Mouse (Mus musculus): ENCODE data around the gene Zeb2. TPM values are rescaled to one million over a fixed set of nuclear protein-coding genes. Genes with fewer than 3 reads are reported as not detected.

The Zeb2 gene
- 12.3 and 14.8 TPM in 2 replicates for polyA plus RNA-seq (2016; fragmentation: Nextera tagmentation; extraction: Ambion mirVana)

DNA sequence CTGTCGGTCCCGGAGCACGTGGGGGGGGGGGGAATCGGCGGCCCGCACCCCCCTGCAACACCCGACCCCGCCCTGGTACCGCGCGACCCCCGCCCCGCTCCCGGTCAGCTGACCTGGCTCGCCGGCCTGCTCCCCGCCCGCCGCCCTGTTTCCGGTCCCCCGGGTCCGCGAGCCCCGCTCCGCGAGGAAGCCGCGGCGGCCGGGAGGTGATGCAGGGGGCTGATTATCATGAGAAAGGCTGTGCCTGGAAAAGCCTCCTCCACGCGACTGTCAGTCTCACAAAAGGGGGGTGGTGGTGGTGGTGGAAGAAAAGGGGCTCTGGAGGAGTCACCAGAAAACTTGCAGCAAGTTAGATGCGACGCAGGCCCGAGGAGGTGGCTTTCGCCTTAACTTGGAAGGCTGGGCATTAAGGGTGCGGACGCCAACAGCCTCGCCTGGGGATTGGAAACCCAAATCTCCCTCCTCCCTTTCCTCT lies at the start of gene Zeb2:
Zeb2 (minus strand) TSS at position 309 of the 475 bp plus-strand sequence.
- Histone ChIP-seq H3K27ac (peak within 1 kb of the TSS; percentile 45), H3K9me3 (no peaks in the 10 kb centered on the region), H3K27me3 (peaks cover 26% of the 10 kb centered on the region), H3K36me3 (no peaks in the 10 kb centered on the region), H3K4me1 (replicated peaks) (peaks cover 21% of the 10 kb centered on the region), H3K4me3 (replicated peaks) (peak within 1 kb of the TSS; percentile 59), H3K9ac (replicated peaks) (peak within 1 kb of the TSS; percentile 63), H3K4me2 (peak within 1 kb of the TSS; percentile 96)
- ATAC-seq (ENCODE audit: insufficient number of reproducible peaks, insufficient read depth, low FRiP score, low TSS enrichment, low read depth), result peak; percentile 58; the same call in 1 of the 2 replicates
- under 1% methylated on average over 36 of the region's 39 CpGs for WGBS

GRCm38 (mm10) chr2:45158785-45159184 lies 41.6 kb upstream of the Zeb2 start:
- Histone ChIP-seq H3K27me3 (peaks cover 10% of the 10 kb centered on the region; the same call in 1 of the 2 replicates), H3K27ac (no peak overlapping the region), H3K4me3 (replicated peaks) (no peak overlapping the region), H3K4me2 (no peak overlapping the region), H3K9me3 (no peaks in the 10 kb centered on the region), H3K9ac (replicated peaks) (no peak overlapping the region), H3K36me3 (no peaks in the 10 kb centered on the region), H3K4me1 (replicated peaks) (peaks cover 4% of the 10 kb centered on the region; the same call in 1 of the 2 replicates)
- WGBS, result 79% methylated on average over 5 of the region's 5 CpGs
- no peak for ATAC-seq (ENCODE audit: insufficient number of reproducible peaks, insufficient read depth, low FRiP score, low TSS enrichment, low read depth)

GRCm38 (mm10) chr2:45158351-45158782 lies 41.2 kb upstream of the Zeb2 start:
- no peak overlapping the region for H3K9ac ChIP-seq (replicated peaks)
- peak overlapping the region; percentile 33 for H3K4me2 ChIP-seq
- H3K4me3 ChIP-seq (replicated peaks), result no peak overlapping the region
- H3K9me3 ChIP-seq, result no peaks in the 10 kb centered on the region
- no peaks in the 10 kb centered on the region for H3K36me3 ChIP-seq
- 13% methylated on average over 8 of the region's 8 CpGs for WGBS
- H3K27me3 ChIP-seq, result peaks cover 10% of the 10 kb centered on the region; the same call in 1 of the 2 replicates
- ATAC-seq (ENCODE audit: insufficient number of reproducible peaks, insufficient read depth, low FRiP score, low TSS enrichment, low read depth), result no peak
- H3K27ac ChIP-seq, result no peak overlapping the region
- H3K4me1 ChIP-seq (replicated peaks), result peaks cover 4% of the 10 kb centered on the region; the same call in 1 of the 2 replicates

- no peak for ATAC-seq (ENCODE audit: insufficient number of reproducible peaks, insufficient read depth, low FRiP score, low TSS enrichment, low read depth)
- WGBS, result 76% methylated on average over 1 of the region's 1 CpGs
- Histone ChIP-seq H3K4me3 (replicated peaks) (no peak overlapping the region), H3K27me3 (peaks cover 12% of the 10 kb centered on the region), H3K9me3 (no peaks in the 10 kb centered on the region), H3K4me2 (no peak overlapping the region), H3K27ac (no peak overlapping the region), H3K36me3 (no peaks in the 10 kb centered on the region), H3K4me1 (replicated peaks) (peaks cover 4% of the 10 kb centered on the region; the same call in 1 of the 2 replicates), H3K9ac (replicated peaks) (no peak overlapping the region)
These were observed 36.1 kb upstream of the Zeb2 start for GRCm38 (mm10) chr2:45153315-45153714.

GRCm38 (mm10) chr2:45143162-45143561 lies 26.0 kb upstream of the Zeb2 start:
- WGBS, result 89% methylated on average over 1 of the region's 1 CpGs
- no peaks in the 10 kb centered on the region for H3K36me3 ChIP-seq
- H3K9ac ChIP-seq (replicated peaks), result no peak overlapping the region

GRCm38 (mm10) chr2:45138906-45139305 lies 21.7 kb upstream of the Zeb2 start:
- Histone ChIP-seq H3K9ac (replicated peaks) (no peak overlapping the region), H3K36me3 (no peaks in the 10 kb centered on the region), H3K4me3 (replicated peaks) (no peak overlapping the region), H3K27ac (no peak overlapping the region), H3K9me3 (no peaks in the 10 kb centered on the region), H3K4me2 (no peak overlapping the region), H3K27me3 (no peaks in the 10 kb centered on the region), H3K4me1 (replicated peaks) (no peaks in the 10 kb centered on the region)
- WGBS, result 83% methylated on average over 6 of the region's 6 CpGs
- ATAC-seq (ENCODE audit: insufficient number of reproducible peaks, insufficient read depth, low FRiP score, low TSS enrichment, low read depth), result no peak

More at GRCm38 (mm10) chr2:45143162-45143561, 26.0 kb upstream of the Zeb2 start:
- no peak for ATAC-seq (ENCODE audit: insufficient number of reproducible peaks, insufficient read depth, low FRiP score, low TSS enrichment, low read depth)
- no peaks in the 10 kb centered on the region for H3K4me1 ChIP-seq (replicated peaks)
- H3K9me3 ChIP-seq, result no peaks in the 10 kb centered on the region
- no peak overlapping the region for H3K4me2 ChIP-seq
- H3K27me3 ChIP-seq, result no peaks in the 10 kb centered on the region
- H3K4me3 ChIP-seq (replicated peaks), result no peak overlapping the region
- H3K27ac ChIP-seq, result no peak overlapping the region

- no peaks in the 10 kb centered on the region for H3K27me3 ChIP-seq
- WGBS, result 77% methylated on average over 2 of the region's 2 CpGs
- H3K9me3 ChIP-seq, result no peaks in the 10 kb centered on the region
- no peaks in the 10 kb centered on the region for H3K36me3 ChIP-seq
- no peak overlapping the region for H3K27ac ChIP-seq
- H3K4me2 ChIP-seq, result no peak overlapping the region
- H3K9ac ChIP-seq (replicated peaks), result no peak overlapping the region
- no peak for ATAC-seq (ENCODE audit: insufficient number of reproducible peaks, insufficient read depth, low FRiP score, low TSS enrichment, low read depth)
- H3K4me3 ChIP-seq (replicated peaks), result no peak overlapping the region
- H3K4me1 ChIP-seq (replicated peaks), result no peaks in the 10 kb centered on the region
These were observed 19.6 kb upstream of the Zeb2 start for GRCm38 (mm10) chr2:45136783-45137182.

- no peaks in the 10 kb centered on the region for H3K27me3 ChIP-seq
- WGBS, result 86% methylated on average over 4 of the region's 4 CpGs
- H3K4me3 ChIP-seq (replicated peaks), result no peak overlapping the region
- no peak overlapping the region for H3K27ac ChIP-seq
- H3K36me3 ChIP-seq, result no peaks in the 10 kb centered on the region
- no peaks in the 10 kb centered on the region for H3K9me3 ChIP-seq
- H3K4me1 ChIP-seq (replicated peaks), result no peaks in the 10 kb centered on the region
- no peak overlapping the region for H3K9ac ChIP-seq (replicated peaks)
- no peak overlapping the region for H3K4me2 ChIP-seq
- ATAC-seq (ENCODE audit: insufficient number of reproducible peaks, insufficient read depth, low FRiP score, low TSS enrichment, low read depth), result no peak
These were observed 16.0 kb upstream of the Zeb2 start for GRCm38 (mm10) chr2:45133225-45133624.

GRCm38 (mm10) chr2:45130461-45131156 lies 13.4 kb upstream of the Zeb2 start:
- Histone ChIP-seq H3K9ac (replicated peaks) (no peak overlapping the region), H3K4me3 (replicated peaks) (no peak overlapping the region), H3K27ac (no peak overlapping the region), H3K27me3 (no peaks in the 10 kb centered on the region), H3K4me2 (no peak overlapping the region), H3K4me1 (replicated peaks) (no peaks in the 10 kb centered on the region), H3K36me3 (no peaks in the 10 kb centered on the region), H3K9me3 (no peaks in the 10 kb centered on the region)
- ATAC-seq (ENCODE audit: insufficient number of reproducible peaks, insufficient read depth, low FRiP score, low TSS enrichment, low read depth), result no peak
- WGBS, result 79% methylated on average over 4 of the region's 4 CpGs

- ATAC-seq (ENCODE audit: insufficient number of reproducible peaks, insufficient read depth, low FRiP score, low TSS enrichment, low read depth), result no peak
- Histone ChIP-seq H3K9me3 (no peaks in the 10 kb centered on the region), H3K27me3 (no peaks in the 10 kb centered on the region), H3K4me2 (no peak overlapping the region), H3K9ac (replicated peaks) (no peak overlapping the region), H3K4me3 (replicated peaks) (no peak overlapping the region), H3K36me3 (no peaks in the 10 kb centered on the region), H3K4me1 (replicated peaks) (no peaks in the 10 kb centered on the region), H3K27ac (no peak overlapping the region)
- 34% methylated on average over 6 of the region's 6 CpGs for WGBS
These were observed 12.4 kb upstream of the Zeb2 start for GRCm38 (mm10) chr2:45129556-45129955.

GRCm38 (mm10) chr2:45128696-45129095 lies 11.5 kb upstream of the Zeb2 start:
- H3K4me2 ChIP-seq, result no peak overlapping the region
- H3K4me3 ChIP-seq (replicated peaks), result no peak overlapping the region
- no peak overlapping the region for H3K27ac ChIP-seq
- H3K9me3 ChIP-seq, result no peaks in the 10 kb centered on the region
- ATAC-seq (ENCODE audit: insufficient number of reproducible peaks, insufficient read depth, low FRiP score, low TSS enrichment, low read depth), result no peak
- H3K4me1 ChIP-seq (replicated peaks), result no peaks in the 10 kb centered on the region
- no peaks in the 10 kb centered on the region for H3K27me3 ChIP-seq
- 97% methylated on average over 2 of the region's 2 CpGs for WGBS
- H3K9ac ChIP-seq (replicated peaks), result no peak overlapping the region
- no peaks in the 10 kb centered on the region for H3K36me3 ChIP-seq

All from limb, embryonic 12.5 days (tissue).